Mouse (Mus musculus): ENCODE data around the gene Ppp4r1. TPM values are rescaled to one million over a fixed set of nuclear protein-coding genes. Genes with fewer than 3 reads are reported as not detected.

The Ppp4r1 gene
- polyA plus RNA-seq (2012; rRNA removed) = 75.5 and 83.3 TPM in 2 replicates

DNA sequence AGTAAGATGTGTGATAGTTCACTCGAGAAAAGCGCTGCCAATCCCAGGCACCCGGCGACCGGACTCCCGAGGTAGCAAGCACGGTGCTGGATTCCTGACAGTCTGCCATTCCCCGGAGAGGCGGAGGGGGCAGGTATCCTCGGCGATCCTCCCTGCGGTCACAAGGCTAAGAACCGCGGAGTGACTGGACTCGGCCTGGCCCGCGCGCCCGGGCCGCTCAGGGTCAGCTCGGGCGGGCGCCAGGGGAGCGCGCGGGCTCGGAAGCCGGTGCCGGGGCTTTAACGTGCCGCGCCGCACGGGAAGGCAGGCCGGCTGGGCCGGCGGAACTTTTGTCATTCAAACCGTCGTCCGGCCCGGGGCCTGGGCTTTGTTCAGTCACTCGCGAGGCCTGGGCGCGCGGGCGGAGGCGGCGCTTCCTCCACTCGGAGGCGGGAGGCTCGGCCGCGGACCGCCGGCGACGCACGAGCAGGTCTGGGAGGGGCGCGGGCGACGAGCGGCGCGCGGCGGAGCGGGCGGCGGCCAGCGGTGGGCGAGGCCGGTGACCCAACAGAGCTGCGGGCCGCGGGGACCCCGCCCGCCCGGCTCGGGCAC, at the start of gene Ppp4r1:
TSS of gene Ppp4r1 (plus strand) at position 23 of the 591 bp plus-strand sequence.

DNA sequence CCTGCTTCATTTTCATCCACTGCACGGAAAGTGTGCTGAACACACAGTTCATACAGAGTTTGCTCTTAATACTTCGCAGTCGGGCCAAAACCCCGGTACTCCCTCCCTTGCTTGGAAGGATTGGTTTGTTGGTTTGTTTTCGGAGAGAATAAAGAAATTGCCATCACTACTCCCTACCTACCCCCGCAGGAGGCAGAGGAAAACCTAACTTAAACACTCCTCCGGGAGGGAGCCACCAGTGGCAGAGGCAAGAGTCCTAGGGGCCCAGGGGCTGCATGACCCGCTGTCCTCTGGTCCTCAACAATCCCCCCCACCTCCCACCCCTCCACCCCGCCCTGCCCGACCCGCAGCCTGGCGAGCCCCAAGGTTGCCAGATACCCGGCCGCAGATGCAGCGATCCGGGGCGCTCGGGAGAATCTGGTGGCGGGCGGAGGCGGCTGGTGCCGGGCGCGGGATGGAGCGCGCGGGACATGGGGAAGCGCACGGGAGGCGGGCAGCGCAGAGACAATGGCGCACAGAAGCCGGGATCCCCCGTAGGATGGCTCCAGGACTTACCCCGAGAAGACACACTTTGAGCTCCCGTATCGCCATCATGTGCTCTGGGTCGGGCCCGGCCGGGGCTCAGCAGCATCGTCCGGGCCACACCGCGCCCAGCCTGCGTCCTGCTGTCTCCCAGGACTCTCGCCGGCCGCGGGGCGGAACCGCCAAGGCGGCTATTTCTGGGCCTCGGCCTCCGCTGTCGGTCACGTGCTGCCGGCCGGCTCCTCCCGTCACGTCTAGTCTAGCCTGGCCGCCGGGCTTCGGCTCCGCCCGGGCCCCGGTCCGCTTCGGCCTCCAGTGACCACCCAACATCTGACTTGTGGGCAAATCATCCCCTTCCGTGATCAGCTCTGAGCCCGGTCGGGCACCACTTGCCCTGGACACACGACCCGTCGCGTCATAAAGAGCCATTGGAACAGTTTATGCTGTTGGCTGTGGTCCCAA, 10.1 kb upstream of the Ppp4r1 start, which contains the start of gene Rab31:
TSS of gene Rab31 (minus strand) at position 802 of the 984 bp plus-strand sequence.

GRCm38 (mm10) chr17:65885697-65886529, 103.5 kb downstream of the Ppp4r1 start, which contains the start of gene Ralbp1:
Gene Ralbp1 (minus strand): TSS chr17:65885798.

Other genes with a start within 250 kb of the Ppp4r1 start
- gene Tmem232, start 241.8 kb upstream of the Ppp4r1 start, polyA plus RNA-seq (2012; rRNA removed) = 0.34 and 0.68 TPM in 2 replicates
- 94.5 and 100 TPM in 2 replicates for gene Vapa, start 169.0 kb upstream of the Ppp4r1 start, polyA plus RNA-seq (2012; rRNA removed)
- gene Txndc2, start 140.4 kb upstream of the Ppp4r1 start, polyA plus RNA-seq (2012; rRNA removed) = 0.05 and 0.10 TPM in 2 replicates
- 54.0 and 57.8 TPM in 2 replicates for gene Rab31, start 9.8 kb upstream of the Ppp4r1 start, polyA plus RNA-seq (2012; rRNA removed)
- 33.3 and 33.6 TPM in 2 replicates for gene Ralbp1, start 103.2 kb downstream of the Ppp4r1 start, polyA plus RNA-seq (2012; rRNA removed)
- gene Twsg1, start 168.7 kb downstream of the Ppp4r1 start, polyA plus RNA-seq (2012; rRNA removed) = 36.9 and 38.0 TPM in 2 replicates

All from central nervous system, embryonic 18 days (tissue).